Mouse (Mus musculus): ENCODE results near the gene S1pr4. TPM values are rescaled to one million over a fixed set of nuclear protein-coding genes. Genes with fewer than 3 reads are reported as not detected.
A peak's percentile ranks its signal among the peaks of the same experiment; 100 is the strongest.

Gene S1pr4
- 1.3 and 1.7 TPM in 2 replicates for polyA plus RNA-seq (2014; fragmentation: Nextera tagmentation; extraction: Ambion mirVana)

DNA sequence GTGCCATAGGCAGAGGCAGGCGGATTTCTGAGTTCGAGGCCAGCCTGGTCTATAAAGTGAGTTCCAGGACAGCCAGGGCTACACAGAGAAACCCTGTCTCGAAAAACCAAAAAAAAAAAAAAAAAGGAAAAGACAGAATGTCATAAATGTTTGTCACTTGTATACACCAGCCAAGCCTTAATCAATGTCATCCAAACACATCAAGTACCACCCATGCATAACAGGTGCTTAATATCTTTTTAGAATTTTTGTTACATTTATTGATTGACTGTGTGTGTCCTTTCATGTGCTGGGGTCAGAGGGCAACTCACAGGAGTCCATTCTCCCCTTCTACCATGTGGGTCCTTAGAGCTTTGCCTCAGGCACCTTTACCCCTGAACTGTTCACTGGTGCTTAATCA lies at the start of gene S1pr4:
TSS of gene S1pr4 (minus strand) at position 101 of the 400 bp plus-strand sequence.
- Histone ChIP-seq H3K4me3 (ENCODE audit: low read depth, low read length) (no peak within 1 kb of the TSS), H3K4me1 (ENCODE audit: insufficient read depth) (peaks cover 6% of the 10 kb centered on the region; the same call in 1 of the 2 replicates), H3K27ac (ENCODE audit: low read depth) (no peak within 1 kb of the TSS), H3K36me3 (ENCODE audit: insufficient read depth) (no peaks in the 10 kb centered on the region), H3K9ac (no peak within 1 kb of the TSS; the same call in 1 of the 2 replicates), H3K9me3 (ENCODE audit: low read depth, low read length) (no peaks in the 10 kb centered on the region), H3K4me2 (0 out of 2 replicates have a peak within 1 kb of the TSS, but pooled peaks have one; percentile 23), H3K27me3 (ENCODE audit: insufficient read depth, low read length) (no peaks in the 10 kb centered on the region)
- ATAC-seq (ENCODE audit: insufficient read depth): no peak
- 83% methylated on average over 3 of the region's 3 CpGs for WGBS
- no peak for TF ChIP-seq CTCF (IDR thresholded peaks at IDR 0.05; ENCODE audit: low read depth)
- no peak for DNase-seq

DNA sequence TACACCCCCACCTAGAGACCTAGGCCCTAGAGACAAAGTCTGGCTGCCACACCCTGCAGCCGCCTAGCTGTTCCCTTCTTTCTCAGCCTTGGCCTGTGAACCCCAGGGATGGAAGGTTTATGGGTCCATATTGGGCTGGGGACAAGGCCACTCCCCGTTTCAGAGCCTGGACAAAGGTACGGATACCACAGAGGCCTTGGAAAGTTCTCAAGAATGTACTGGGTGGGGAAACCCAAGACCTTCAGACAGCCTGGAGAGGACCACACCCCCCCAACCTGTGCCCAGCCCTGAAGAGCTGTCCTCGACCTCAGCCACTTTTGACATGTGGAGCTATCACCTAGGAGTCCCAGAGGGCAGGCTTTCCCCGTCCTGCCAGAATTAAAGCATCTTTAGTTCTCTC lies 49.0 kb upstream of the S1pr4 start:
- no peak for DNase-seq
- Histone ChIP-seq H3K4me3 (ENCODE audit: low read depth, low read length) (no peak overlapping the region), H3K4me2 (no peak overlapping the region), H3K9ac (no peak overlapping the region), H3K27me3 (ENCODE audit: insufficient read depth, low read length) (no peaks in the 10 kb centered on the region), H3K36me3 (ENCODE audit: insufficient read depth) (no peaks in the 10 kb centered on the region), H3K9me3 (ENCODE audit: low read depth, low read length) (no peaks in the 10 kb centered on the region), H3K27ac (ENCODE audit: low read depth) (no peak overlapping the region), H3K4me1 (ENCODE audit: insufficient read depth) (no peaks in the 10 kb centered on the region)
- no peak for TF ChIP-seq CTCF (IDR thresholded peaks at IDR 0.05; ENCODE audit: low read depth)
- WGBS: 54% methylated on average over 5 of the region's 5 CpGs
- ATAC-seq (ENCODE audit: insufficient read depth): no peak

DNA sequence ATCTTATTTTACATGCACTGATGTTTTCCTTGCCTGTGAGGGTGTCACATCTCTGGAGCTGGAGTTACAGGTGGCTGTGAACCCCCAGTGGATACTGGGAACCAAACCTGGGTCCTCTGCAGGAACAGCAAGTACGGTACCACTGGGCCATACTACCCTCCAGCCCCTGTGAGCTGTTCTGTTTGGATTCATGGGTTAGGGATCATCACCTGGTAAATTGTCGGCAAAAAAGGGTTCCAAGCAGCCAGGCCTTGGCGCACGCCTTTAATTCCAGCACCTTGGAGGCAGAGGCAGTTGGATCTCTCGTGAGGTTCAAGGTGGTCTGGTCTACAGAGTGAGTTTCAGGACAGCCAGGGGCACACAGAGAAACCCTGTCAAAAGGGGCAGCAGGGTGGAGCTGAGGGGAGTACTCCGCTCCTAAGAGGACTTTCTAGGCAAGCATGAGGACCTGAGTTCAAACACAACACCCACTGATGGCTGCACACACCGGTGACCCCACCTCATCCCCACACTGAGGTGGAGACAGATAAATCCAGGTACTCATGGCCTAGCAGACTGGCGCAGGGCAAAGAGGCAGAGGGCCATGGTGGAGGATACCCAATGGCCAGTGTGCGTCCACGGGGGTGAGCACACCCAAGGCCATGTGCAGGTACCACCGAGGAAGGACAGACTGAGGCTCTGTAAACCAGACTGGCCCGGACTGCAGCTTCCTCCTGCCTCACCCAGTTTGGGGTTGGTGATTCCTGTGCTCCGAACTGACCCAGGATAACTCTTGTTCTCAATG lies 47.0 kb upstream of the S1pr4 start:
- ATAC-seq (ENCODE audit: insufficient read depth) (no peak), DNase-seq (no peak)
- no peak overlapping the region for H3K4me2 ChIP-seq
- no peaks in the 10 kb centered on the region for H3K27me3 ChIP-seq (ENCODE audit: insufficient read depth, low read length)
- TF ChIP-seq CTCF (IDR thresholded peaks at IDR 0.05; ENCODE audit: low read depth): no peak
- H3K4me1 ChIP-seq (ENCODE audit: insufficient read depth): 0 out of 2 replicates have a peak, but pooled peaks cover 8% of the 10 kb centered on the region
- H3K27ac ChIP-seq (ENCODE audit: low read depth): 0 out of 2 replicates have a peak overlapping the region, but pooled peaks have one; percentile 62
- peaks cover 7% of the 10 kb centered on the region; the same call in 1 of the 2 replicates for H3K36me3 ChIP-seq (ENCODE audit: insufficient read depth)
- WGBS: 88% methylated on average over 13 of the region's 13 CpGs
- no peaks in the 10 kb centered on the region for H3K9me3 ChIP-seq (ENCODE audit: low read depth, low read length)
- no peak overlapping the region for H3K9ac ChIP-seq
- H3K4me3 ChIP-seq (ENCODE audit: low read depth, low read length): no peak overlapping the region

DNA sequence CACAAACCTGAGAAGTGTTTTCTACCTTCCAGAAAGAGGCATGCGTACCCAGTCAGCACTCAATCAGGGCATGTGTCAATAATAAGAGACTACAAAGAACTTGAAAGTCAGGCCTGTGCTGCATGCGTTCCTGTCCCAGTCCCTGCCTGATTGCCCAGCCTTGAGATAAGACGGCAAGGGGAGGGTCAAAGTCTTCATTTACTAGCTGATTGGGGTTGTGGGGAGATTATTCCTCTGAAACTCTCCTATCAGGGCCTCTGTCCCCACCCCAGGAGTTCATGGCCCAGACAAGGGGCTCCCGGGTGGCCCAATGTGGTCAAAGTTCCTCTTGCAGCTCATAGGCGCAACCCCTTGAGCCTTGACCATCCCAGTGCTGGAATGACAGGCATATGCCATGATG lies 46.4 kb upstream of the S1pr4 start:
- H3K27ac ChIP-seq (ENCODE audit: low read depth): peak overlapping the region; percentile 62
- H3K4me3 ChIP-seq (ENCODE audit: low read depth, low read length): no peak overlapping the region
- H3K9ac ChIP-seq: no peak overlapping the region
- H3K4me1 ChIP-seq (ENCODE audit: insufficient read depth): 0 out of 2 replicates have a peak, but pooled peaks cover 8% of the 10 kb centered on the region
- DNase-seq (no peak), ATAC-seq (ENCODE audit: insufficient read depth) (no peak)
- 63% methylated on average over 5 of the region's 5 CpGs for whole genome bisulfite sequencing
- no peaks in the 10 kb centered on the region for H3K27me3 ChIP-seq (ENCODE audit: insufficient read depth, low read length)
- TF ChIP-seq CTCF (IDR thresholded peaks at IDR 0.05; ENCODE audit: low read depth): no peak
- H3K9me3 ChIP-seq (ENCODE audit: low read depth, low read length): no peaks in the 10 kb centered on the region
- H3K4me2 ChIP-seq: no peak overlapping the region
- H3K36me3 ChIP-seq (ENCODE audit: insufficient read depth): peaks cover 7% of the 10 kb centered on the region; the same call in 1 of the 2 replicates

DNA sequence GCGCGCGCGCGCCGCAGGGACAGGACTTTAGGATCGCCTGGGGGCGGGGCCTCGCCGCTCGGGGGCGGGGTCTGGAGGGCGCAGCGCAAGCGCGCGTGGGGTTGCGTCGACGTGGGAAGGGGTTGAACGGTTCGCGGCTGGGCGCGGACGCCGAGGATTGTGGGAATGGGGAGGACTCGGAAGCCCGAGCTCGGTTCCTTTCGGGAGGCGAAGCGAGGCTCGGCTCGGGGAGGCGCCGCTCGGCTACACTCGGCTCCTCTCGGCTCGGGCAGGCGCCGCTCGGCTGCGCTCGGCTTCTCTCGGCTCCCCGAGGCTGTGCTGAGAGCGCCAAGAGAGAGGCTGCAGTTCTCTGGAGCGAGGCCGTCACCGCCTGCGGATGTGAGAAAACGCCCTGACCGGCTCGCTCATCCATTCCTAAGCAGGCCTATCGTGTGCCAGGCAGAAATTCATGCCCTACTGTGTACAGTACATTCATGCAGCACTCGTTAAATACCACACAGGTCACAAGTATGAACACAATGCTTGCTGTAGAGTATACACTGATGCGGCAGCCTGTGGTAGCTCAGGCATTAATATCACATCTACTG lies 45.3 kb upstream of the S1pr4 start, which contains the start of gene Gna11:
TSS of gene Gna11 (minus strand) at position 30 of the 587 bp plus-strand sequence.
- no peaks in the 10 kb centered on the region for H3K27me3 ChIP-seq (ENCODE audit: insufficient read depth, low read length)
- H3K9me3 ChIP-seq (ENCODE audit: low read depth, low read length): no peaks in the 10 kb centered on the region
- H3K27ac ChIP-seq (ENCODE audit: low read depth): peak within 1 kb of the TSS; percentile 89
- peak within 1 kb of the TSS; percentile 94 for H3K9ac ChIP-seq
- H3K4me1 ChIP-seq (ENCODE audit: insufficient read depth): 0 out of 2 replicates have a peak, but pooled peaks cover 8% of the 10 kb centered on the region
- no peak for TF ChIP-seq CTCF (IDR thresholded peaks at IDR 0.05; ENCODE audit: low read depth)
- H3K36me3 ChIP-seq (ENCODE audit: insufficient read depth): peaks cover 7% of the 10 kb centered on the region; the same call in 1 of the 2 replicates
- ATAC-seq (ENCODE audit: insufficient read depth) (peak; percentile 97), DNase-seq (peak; percentile 100)
- peak within 1 kb of the TSS; percentile 97 for H3K4me2 ChIP-seq
- peak within 1 kb of the TSS; percentile 94 for H3K4me3 ChIP-seq (ENCODE audit: low read depth, low read length)
- 1% methylated on average over 54 of the region's 59 CpGs for WGBS

- 0 out of 2 replicates have a peak, but pooled peaks cover 8% of the 10 kb centered on the region for H3K4me1 ChIP-seq (ENCODE audit: insufficient read depth)
- peak overlapping the region; percentile 97 for H3K4me2 ChIP-seq
- peak overlapping the region; percentile 94 for H3K9ac ChIP-seq
- H3K9me3 ChIP-seq (ENCODE audit: low read depth, low read length): no peaks in the 10 kb centered on the region
- H3K27ac ChIP-seq (ENCODE audit: low read depth): peak overlapping the region; percentile 77
- DNase-seq: no peak
- H3K36me3 ChIP-seq (ENCODE audit: insufficient read depth): peaks cover 7% of the 10 kb centered on the region; the same call in 1 of the 2 replicates
- no peak for TF ChIP-seq CTCF (IDR thresholded peaks at IDR 0.05; ENCODE audit: low read depth)
- WGBS: under 1% methylated on average over 79 of the region's 93 CpGs
- no peaks in the 10 kb centered on the region for H3K27me3 ChIP-seq (ENCODE audit: insufficient read depth, low read length)
- peak overlapping the region; percentile 94 for H3K4me3 ChIP-seq (ENCODE audit: low read depth, low read length)
- peak; percentile 38; the same call in 1 of the 2 replicates for ATAC-seq (ENCODE audit: insufficient read depth)
Measured at GRCm38 (mm10) chr10:81544296-81545160, 44.6 kb upstream of the S1pr4 start.

Data from lung, embryonic 14.5 days (tissue).